In genomic region chr7:12479009-12479346, GRCm38 (mm10) we compare ENCODE assay signal across 8 mouse cellular contexts. TPM values are rescaled to one million over a fixed set of nuclear protein-coding genes. Genes with fewer than 3 reads are reported as not detected.
DNase-seq lines count a peak whose midpoint lies in the region; ATAC-seq and TF ChIP-seq lines count a peak whose summit lies in the region.

No protein-coding gene starts in this region.

- TF ChIP-seq CTCF in bone marrow, adult 2 months (IDR thresholded peaks at IDR 0.05; ENCODE audit: control insufficient read depth, insufficient read depth, low read length), result no peak

- H3K27ac ChIP-seq in kidney, embryonic 16.5 days (ENCODE audit: low read length), result peak overlapping the region; percentile 88; the same call in 1 of the 2 replicates
- H3K27ac ChIP-seq in bone marrow, adult 2 months (ENCODE audit: control insufficient read depth, insufficient read depth, low read depth, low read length, poor library complexity), result no peak overlapping the region
- peak overlapping the region; percentile 91; the same call in 1 of the 2 replicates for H3K27ac ChIP-seq in hindbrain, embryonic 15.5 days (replicated peaks)
- H3K27ac ChIP-seq in midbrain, embryonic 16.5 days (ENCODE audit: low read length), result no peak overlapping the region

- peaks cover 41% of the 10 kb centered on the region for H3K36me3 ChIP-seq in kidney, embryonic 16.5 days (ENCODE audit: insufficient read depth, low read length)
- H3K36me3 ChIP-seq in hindbrain, embryonic 15.5 days, result peaks cover 39% of the 10 kb centered on the region
- H3K36me3 ChIP-seq in midbrain, embryonic 16.5 days (ENCODE audit: control insufficient read depth, insufficient read depth, low read length), result peaks cover 37% of the 10 kb centered on the region

- H3K4me1 ChIP-seq in kidney, embryonic 16.5 days (ENCODE audit: insufficient read depth, low read length), result peaks cover 6% of the 10 kb centered on the region; the same call in 1 of the 2 replicates
- H3K4me1 ChIP-seq in bone marrow, adult 2 months (ENCODE audit: control insufficient read depth, insufficient read depth, low read length), result no peaks in the 10 kb centered on the region; the same call in 1 of the 2 replicates
- peaks cover 5% of the 10 kb centered on the region; the same call in 1 of the 2 replicates for H3K4me1 ChIP-seq in hindbrain, embryonic 15.5 days (replicated peaks)
- H3K4me1 ChIP-seq in midbrain, embryonic 16.5 days (ENCODE audit: control insufficient read depth, insufficient read depth, low read length), result peaks cover 9% of the 10 kb centered on the region

- peak overlapping the region; percentile 70 for H3K4me2 ChIP-seq in kidney, embryonic 16.5 days (replicated peaks; ENCODE audit: low read depth, low read length)
- peak overlapping the region; percentile 56 for H3K4me2 ChIP-seq in hindbrain, embryonic 15.5 days
- peak overlapping the region; percentile 73 for H3K4me2 ChIP-seq in midbrain, embryonic 16.5 days (ENCODE audit: low read length)

- H3K27me3 ChIP-seq in kidney, embryonic 16.5 days (ENCODE audit: insufficient read depth, low read length), result no peaks in the 10 kb centered on the region
- no peaks in the 10 kb centered on the region for H3K27me3 ChIP-seq in hindbrain, embryonic 15.5 days
- H3K27me3 ChIP-seq in midbrain, embryonic 16.5 days (ENCODE audit: control insufficient read depth, insufficient read depth, low read depth, low read length), result no peaks in the 10 kb centered on the region

- no peak; the same call in 1 of the 2 replicates for ATAC-seq in kidney, embryonic 16.5 days (ENCODE audit: low FRiP score, low TSS enrichment)
- ATAC-seq in hindbrain, embryonic 15.5 days (ENCODE audit: low FRiP score, low read depth), result no peak; the same call in 1 of the 2 replicates
- no peak; the same call in 1 of the 2 replicates for ATAC-seq in midbrain, embryonic 16.5 days
- ATAC-seq in granulocyte monocyte progenitor cell, adult 5-6 weeks (replicated peaks; ENCODE audit: poor library complexity, severe bottlenecking), result no peak

- whole genome bisulfite sequencing in kidney, embryonic 16.5 days, result 2% methylated on average over 6 of the region's 8 CpGs
- WGBS in bone marrow, adult 2 months, result 1% methylated on average over 8 of the region's 8 CpGs
- 2% methylated on average over 8 of the region's 8 CpGs for WGBS in hindbrain, embryonic 15.5 days
- 1% methylated on average over 8 of the region's 8 CpGs for WGBS in midbrain, embryonic 16.5 days

- no peak for DNase-seq in kidney, adult 11 months
- DNase-seq in adipocyte (ENCODE audit: low spot score), result no peak
- DNase-seq in left cerebral cortex, adult 18-20 months (ENCODE audit: low spot score in 2 of 2), result no peak

- H3K4me3 ChIP-seq in kidney, embryonic 16.5 days (ENCODE audit: low read length), result peak overlapping the region; percentile 97
- peak overlapping the region; percentile 93 for H3K4me3 ChIP-seq in bone marrow, adult 2 months (replicated peaks; ENCODE audit: control insufficient read depth, low read depth, low read length)
- peak overlapping the region; percentile 83 for H3K4me3 ChIP-seq in hindbrain, embryonic 15.5 days
- peak overlapping the region; percentile 89 for H3K4me3 ChIP-seq in midbrain, embryonic 16.5 days (ENCODE audit: low read depth, low read length)

- peak overlapping the region; percentile 100 for H3K9ac ChIP-seq in kidney, embryonic 16.5 days (replicated peaks; ENCODE audit: low read length)
- peak overlapping the region; percentile 91 for H3K9ac ChIP-seq in hindbrain, embryonic 15.5 days
- H3K9ac ChIP-seq in midbrain, embryonic 16.5 days (ENCODE audit: low read depth, low read length), result peak overlapping the region; percentile 97

- TF ChIP-seq POLR2A in bone marrow, adult 2 months (IDR thresholded peaks at IDR 0.05; ENCODE audit: borderline replicate concordance, control insufficient read depth, low read depth, low read length), result no peak

- H3K9me3 ChIP-seq in kidney, embryonic 16.5 days (ENCODE audit: low read length), result peaks cover 24% of the 10 kb centered on the region
- H3K9me3 ChIP-seq in hindbrain, embryonic 15.5 days, result no peaks in the 10 kb centered on the region
- peaks cover 14% of the 10 kb centered on the region for H3K9me3 ChIP-seq in midbrain, embryonic 16.5 days (replicated peaks; ENCODE audit: control insufficient read depth, low read length, poor library complexity, severe bottlenecking)

RNA-seq across cellular contexts. Expression of gene Zfp606, which starts 0.9 kb away (rescaled TPM):
- polyA plus RNA-seq in kidney, embryonic 16.5 days (2015; fragmentation: Nextera tagmentation; extraction: Ambion mirVana), result 26.0 and 26.1 TPM in 2 replicates
- 1.6 and 1.8 TPM in 2 replicates for polyA plus RNA-seq in bone marrow, adult 2 months (2011; ENCODE audit: insufficient read depth, insufficient read length, low replicate concordance, missing spikeins)
- polyA plus RNA-seq in hindbrain, embryonic 15.5 days (2015; fragmentation: Nextera tagmentation; extraction: Ambion mirVana), result 35.1 and 35.6 TPM in 2 replicates
- 45.6 and 50.9 TPM in 2 replicates for polyA plus RNA-seq in midbrain, embryonic 16.5 days (2015; fragmentation: Nextera tagmentation; extraction: Ambion mirVana)
- 5.5 and 17.0 TPM in 2 replicates for total RNA-seq in granulocyte monocyte progenitor cell, adult 5-6 weeks (2014; fragmentation: Nextera tagmentation)
- total RNA-seq in granulocyte monocyte progenitor cell, adult 5-6 weeks (2017), result 11.9 and 14.2 TPM in 2 replicates
- 10 to 100 TPM; 12.7 to 14.5 TPM for total RNA-seq in left cerebral cortex, adult 18-20 months (2021)

RNA-seq across cellular contexts. Expression of gene 2900092C05Rik, which starts 33.3 kb away (rescaled TPM):
- not detected in 2 replicates for polyA plus RNA-seq in kidney, embryonic 16.5 days (2015; fragmentation: Nextera tagmentation; extraction: Ambion mirVana)
- polyA plus RNA-seq in bone marrow, adult 2 months (2011; ENCODE audit: insufficient read depth, insufficient read length, low replicate concordance, missing spikeins), result not detected in 2 replicates
- not detected in 2 replicates for polyA plus RNA-seq in hindbrain, embryonic 15.5 days (2015; fragmentation: Nextera tagmentation; extraction: Ambion mirVana)
- not detected in 2 replicates for polyA plus RNA-seq in midbrain, embryonic 16.5 days (2015; fragmentation: Nextera tagmentation; extraction: Ambion mirVana)
- not detected in 2 replicates for total RNA-seq in granulocyte monocyte progenitor cell, adult 5-6 weeks (2014; fragmentation: Nextera tagmentation)
- total RNA-seq in granulocyte monocyte progenitor cell, adult 5-6 weeks (2017), result not detected in 2 replicates
- total RNA-seq in left cerebral cortex, adult 18-20 months (2021), result not detected

RNA-seq across cellular contexts. Expression of gene Zfp551, which starts 56.4 kb away (rescaled TPM):
- polyA plus RNA-seq in kidney, embryonic 16.5 days (2015; fragmentation: Nextera tagmentation; extraction: Ambion mirVana), result 3.7 and 4.6 TPM in 2 replicates
- polyA plus RNA-seq in bone marrow, adult 2 months (2011; ENCODE audit: insufficient read depth, insufficient read length, low replicate concordance, missing spikeins), result not detected in 2 replicates
- 9.7 and 10.0 TPM in 2 replicates for polyA plus RNA-seq in hindbrain, embryonic 15.5 days (2015; fragmentation: Nextera tagmentation; extraction: Ambion mirVana)
- 12.2 and 13.0 TPM in 2 replicates for polyA plus RNA-seq in midbrain, embryonic 16.5 days (2015; fragmentation: Nextera tagmentation; extraction: Ambion mirVana)
- 1.2 TPM in 1 of 2 replicates, not detected in the other for total RNA-seq in granulocyte monocyte progenitor cell, adult 5-6 weeks (2014; fragmentation: Nextera tagmentation)
- 0.93 and 1.7 TPM in 2 replicates for total RNA-seq in granulocyte monocyte progenitor cell, adult 5-6 weeks (2017)
- total RNA-seq in left cerebral cortex, adult 18-20 months (2021), result 10 to 100 TPM; 10.4 to 11.2 TPM

Comparison
In these comparisons a context has a peak if more than half of its experiments do, and no peak if none do; other contexts are left out.
1. H3K27ac ChIP-seq: peak in kidney, embryonic 16.5 days (single experiment) and hindbrain, embryonic 15.5 days (single experiment); none in bone marrow, adult 2 months (single experiment) and midbrain, embryonic 16.5 days (single experiment).
2. Peak in every context shown above with its lines, with median percentiles within 50 percentile points of each other: H3K4me2 ChIP-seq, H3K4me3 ChIP-seq and H3K9ac ChIP-seq.